In genomic region chr4:123787191-123787985, GRCm38 (mm10) we compare ENCODE assay signal across 8 mouse cellular contexts. TPM values are rescaled to one million over a fixed set of nuclear protein-coding genes. Genes with fewer than 3 reads are reported as not detected.
DNase-seq lines count a peak whose midpoint lies in the region; ATAC-seq lines count a peak whose summit lies in the region.

Gene Rhbdl2 (plus strand): TSS chr4:123787874.

- no peak within 1 kb of the TSS for H3K27ac ChIP-seq in hindbrain, embryonic 10.5 days
- H3K27ac ChIP-seq in stomach, embryonic 15.5 days = peak within 1 kb of the TSS; percentile 55; the same call in 1 of the 2 replicates

- H3K27me3 ChIP-seq in hindbrain, embryonic 10.5 days (ENCODE audit: insufficient read depth, poor library complexity, severe bottlenecking) = no peaks in the 10 kb centered on the region
- no peaks in the 10 kb centered on the region for H3K27me3 ChIP-seq in stomach, embryonic 15.5 days (replicated peaks)

- H3K9me3 ChIP-seq in hindbrain, embryonic 10.5 days = no peaks in the 10 kb centered on the region
- no peaks in the 10 kb centered on the region for H3K9me3 ChIP-seq in stomach, embryonic 15.5 days

- H3K4me2 ChIP-seq in stomach, embryonic 15.5 days = peak within 1 kb of the TSS; percentile 45

- no peak within 1 kb of the TSS for H3K9ac ChIP-seq in stomach, embryonic 15.5 days

- WGBS in hindbrain, embryonic 10.5 days = 40% methylated on average over 12 of the region's 12 CpGs
- WGBS in stomach, embryonic 15.5 days = 28% methylated on average over 12 of the region's 12 CpGs

- H3K36me3 ChIP-seq in hindbrain, embryonic 10.5 days = no peaks in the 10 kb centered on the region
- H3K36me3 ChIP-seq in stomach, embryonic 15.5 days = no peaks in the 10 kb centered on the region

- H3K4me1 ChIP-seq in hindbrain, embryonic 10.5 days (replicated peaks) = 0 out of 2 replicates have a peak, but pooled peaks cover 5% of the 10 kb centered on the region
- H3K4me1 ChIP-seq in stomach, embryonic 15.5 days = peaks cover 8% of the 10 kb centered on the region; the same call in 1 of the 2 replicates

- peak; percentile 85 for ATAC-seq in stomach, embryonic 15.5 days (ENCODE audit: insufficient read depth, low FRiP score, low read depth)

- peak; percentile 79 to 88 for DNase-seq in adrenal gland, adult (ENCODE audit: inconsistent age in 2 of 2, low spot score in 1 of 2)
- DNase-seq in cerebellum, postnatal 10 days = peak; percentile 84 to 86
- peak; percentile 50 to 55 for DNase-seq in frontal cortex, postnatal 10 days (ENCODE audit: low spot score in 2 of 2)
- peak; percentile 3 for DNase-seq in hindbrain, embryonic 10.5 days (ENCODE audit: low spot score)
- DNase-seq in layer of hippocampus, adult 8-10 months (ENCODE audit: low spot score in 2 of 2) = peak; percentile 37 to 41
- DNase-seq in lung, postnatal 25 days (ENCODE audit: low spot score) = peak; percentile 47
- no peak for DNase-seq in natural killer cell, adult 2 months (ENCODE audit: low spot score in 2 of 2)

- no peak within 1 kb of the TSS for H3K4me3 ChIP-seq in hindbrain, embryonic 10.5 days
- H3K4me3 ChIP-seq in stomach, embryonic 15.5 days (replicated peaks) = peak within 1 kb of the TSS; percentile 32

RNA-seq across cellular contexts. Expression of gene Rhbdl2, which starts in this region (rescaled TPM):
- 0.25 and 0.38 TPM in 2 replicates for polyA plus RNA-seq in hindbrain, embryonic 10.5 days (2016; fragmentation: Nextera tagmentation; extraction: Ambion mirVana)
- total RNA-seq in layer of hippocampus, adult 8-10 months (2022) = under 1 TPM in 3 of 4 experiments, not detected in 1; 0.45 to 0.73 (median 0.66) TPM
- 5.7 and 6.0 TPM in 2 replicates for polyA plus RNA-seq in stomach, embryonic 15.5 days (2015; fragmentation: Nextera tagmentation; extraction: Ambion mirVana)

Comparison
In these comparisons a context has a peak if more than half of its experiments do, and no peak if none do; other contexts are left out.
1. Peak in DNase-seq in hindbrain, embryonic 10.5 days; RNA of the gene not detected or under 1 TPM.
2. Peak in DNase-seq in layer of hippocampus, adult 8-10 months; RNA of the gene not detected or under 1 TPM.
3. DNase-seq: peak in adrenal gland, adult (2 of 2), cerebellum, postnatal 10 days (2 of 2), frontal cortex, postnatal 10 days (2 of 2) and lung, postnatal 25 days (single experiment); none in natural killer cell, adult 2 months (0 of 2).